Mouse (Mus musculus): ENCODE measurements around the gene Dync1li1. TPM values are rescaled to one million over a fixed set of nuclear protein-coding genes. Genes with fewer than 3 reads are reported as not detected.

The Dync1li1 gene
- total and polyA plus RNA-seq, 3 experiments = 35.2 to 40.0 TPM; not detected in 1

- Histone ChIP-seq H3K4me1 (ENCODE audit: control insufficient read depth in 1 of 2, insufficient read depth in 2 of 2, low read length in 2 of 2) (peaks cover 0 to 11% of the 10 kb centered on the region in 2 experiments; a peak in 3 of 4 replicates), H3K79me2 (ENCODE audit: control insufficient read depth, insufficient read depth, low read length, poor library complexity) (no peaks in the 10 kb centered on the region), H3K27ac (ENCODE audit: control insufficient read depth, low read depth, low read length) (peak overlapping the region; percentile 42), H3K27me3 (ENCODE audit: control insufficient read depth in 1 of 2, insufficient read depth in 2 of 2, low read length in 2 of 2) (no peaks in the 10 kb centered on the region), H3K9ac (ENCODE audit: control insufficient read depth, low read depth, low read length, poor library complexity, severe bottlenecking) (no peak overlapping the region), H3K36me3 (ENCODE audit: control insufficient read depth in 1 of 2, insufficient read depth in 2 of 2, low read length in 2 of 2) (peaks cover 5 to 22% of the 10 kb centered on the region in 2 experiments; a peak in 3 of 4 replicates), H3K9me3 (replicated peaks; ENCODE audit: insufficient read depth, low read length) (no peaks in the 10 kb centered on the region), H3K4me3 (ENCODE audit: control insufficient read depth in 1 of 2, insufficient read depth in 1 of 2, low read depth in 2 of 2, low read length in 2 of 2) (no peak overlapping the region)
- TF ChIP-seq HCFC1 (IDR thresholded peaks at IDR 0.05; ENCODE audit: low read depth, low read length) (peak; percentile 36; the same call in 1 of the 2 replicates), MAFK (IDR thresholded peaks at IDR 0.05; ENCODE audit: borderline replicate concordance, low read depth, low read length) (no peak), ZNF384 (IDR thresholded peaks at IDR 0.05; ENCODE audit: low read depth, low read length) (no peak), MXI1 (IDR thresholded peaks at IDR 0.05; ENCODE audit: low read depth, low read length) (peak; percentile 74; the same call in 1 of the 2 replicates), NELFE (IDR thresholded peaks at IDR 0.05; ENCODE audit: low read depth, low read length) (no peak), CHD1 (IDR thresholded peaks at IDR 0.05; ENCODE audit: low read depth, low read length) (no peak), ETS1 (IDR thresholded peaks at IDR 0.05; ENCODE audit: low read depth, low read length) (peak; percentile 56; the same call in 1 of the 2 replicates), MEF2A (IDR thresholded peaks at IDR 0.05; ENCODE audit: extremely low read depth, insufficient replicate concordance, low read depth, low read length, poor library complexity, severe bottlenecking) (no peak), ZKSCAN1 (IDR thresholded peaks at IDR 0.05; ENCODE audit: low read depth, low read length) (no peak), TBP (IDR thresholded peaks at IDR 0.05; ENCODE audit: low read depth, low read length) (no peak), UBTF (IDR thresholded peaks at IDR 0.05; ENCODE audit: borderline replicate concordance, insufficient read depth, low read depth, low read length) (no peak), POLR2A (IDR thresholded peaks at IDR 0.05; ENCODE audit: control insufficient read depth in 1 of 2, insufficient read depth in 1 of 2, low read depth in 1 of 2, low read length in 2 of 2, poor library complexity in 1 of 2) (no peak), ZC3H11A (IDR thresholded peaks at IDR 0.05; ENCODE audit: low read depth, low read length) (no peak), NRF1 (IDR thresholded peaks at IDR 0.05; ENCODE audit: insufficient read depth, low read depth, low read length, poor library complexity, severe bottlenecking) (no peak), RCOR1 (IDR thresholded peaks at IDR 0.05; ENCODE audit: low read depth, low read length) (peak; percentile 34; the same call in 1 of the 2 replicates), CTCF (IDR thresholded peaks at IDR 0.05 in 2 of 3, conservative IDR thresholded peaks at IDR 0.05 in 1 of 3; ENCODE audit: control insufficient read depth in 1 of 3, insufficient read depth in 1 of 3, low read depth in 2 of 3, low read length in 3 of 3, poor library complexity in 1 of 3, severe bottlenecking in 1 of 3) (no peak), SMC3 (IDR thresholded peaks at IDR 0.05; ENCODE audit: low read depth, low read length) (no peak), SIN3A (IDR thresholded peaks at IDR 0.05; ENCODE audit: low read length) (peak; percentile 71), JUND (IDR thresholded peaks at IDR 0.05; ENCODE audit: low read depth, low read length) (no peak), GABPA (IDR thresholded peaks at IDR 0.05; ENCODE audit: low read depth, low read length) (no peak), CHD2 (IDR thresholded peaks at IDR 0.05; ENCODE audit: low read length) (no peak), USF1 (IDR thresholded peaks at IDR 0.05; ENCODE audit: low read depth, low read length) (no peak), KAT2A (conservative IDR thresholded peaks at IDR 0.05; ENCODE audit: low read depth, low read length) (no peak), MAZ (IDR thresholded peaks at IDR 0.05; ENCODE audit: low read depth, low read length) (no peak), ELF1 (IDR thresholded peaks at IDR 0.05; ENCODE audit: low read depth, low read length) (peak; percentile 63; the same call in 1 of the 2 replicates), BHLHE40 (IDR thresholded peaks at IDR 0.05; ENCODE audit: borderline replicate concordance, low read depth, low read length) (no peak), POLR2AphosphoS5 (IDR thresholded peaks at IDR 0.05; ENCODE audit: borderline replicate concordance, low read depth, low read length) (no peak), EP300 (IDR thresholded peaks at IDR 0.05; ENCODE audit: low read depth in 1 of 2, low read length in 2 of 2) (peak; percentile 18 to 72; a peak in 2 of 4 replicates), TAL1 (IDR thresholded peaks at IDR 0.05; ENCODE audit: low read length) (no peak), MYC (IDR thresholded peaks at IDR 0.05; ENCODE audit: low read depth, low read length) (peak; percentile 86), MYB (IDR thresholded peaks at IDR 0.05; ENCODE audit: low read depth, low read length) (no peak), USF2 (IDR thresholded peaks at IDR 0.05; ENCODE audit: borderline replicate concordance in 1 of 2, insufficient read depth in 1 of 2, low read depth in 1 of 2, low read length in 2 of 2) (no peak), RAD21 (IDR thresholded peaks at IDR 0.05; ENCODE audit: low read depth, low read length) (no peak), MAX (IDR thresholded peaks at IDR 0.05; ENCODE audit: low read length) (peak; percentile 45; the same call in 1 of the 2 replicates), POLR2AphosphoS2 (IDR thresholded peaks at IDR 0.05; ENCODE audit: low read length) (no peak), ZMIZ1 (IDR thresholded peaks at IDR 0.05; ENCODE audit: low read depth, low read length) (no peak)
- peak; percentile 87 for DNase-seq (ENCODE audit: low read depth, low spot score)
Observed at GRCm38 (mm10) chr9:114742731-114743130, 54.1 kb downstream of the Dync1li1 start.

Measured in MEL (cell line).